Comparison of ENCODE assay signal across 21 mouse cellular contexts in the genomic region with DNA sequence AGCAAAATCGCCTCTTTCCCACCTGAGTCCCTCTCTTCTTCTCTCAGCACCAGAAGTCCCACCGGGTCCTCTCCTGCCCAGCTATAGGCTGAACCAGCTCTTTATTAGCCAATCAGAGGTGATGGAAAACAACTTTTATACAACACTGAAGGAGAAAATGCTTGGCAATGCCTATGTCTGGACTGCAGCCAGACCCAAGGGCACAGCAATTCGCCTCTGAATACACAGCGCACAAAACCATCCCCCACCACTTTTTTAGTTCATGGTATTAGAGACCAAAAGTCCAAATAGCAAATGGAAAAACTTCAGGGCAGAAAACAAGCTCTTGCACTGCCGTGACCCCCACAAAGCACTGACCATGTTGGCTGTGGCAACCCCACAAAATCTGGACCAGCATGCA. TPM values are rescaled to one million over a fixed set of nuclear protein-coding genes. Genes with fewer than 3 reads are reported as not detected.
DNase-seq lines count a peak whose midpoint lies in the region; ATAC-seq and TF ChIP-seq lines count a peak whose summit lies in the region.
"Had no signal": no experiment of that assay in that cellular context is flagged by ENCODE, and none has a peak within 500 bp of the region (broad histone marks: within the 10 kb centered on the region; RNA-seq: fewer than 3 reads in every experiment).

No protein-coding gene starts in this region.

- ATAC-seq in cerebellum, adult (ENCODE audit: insufficient number of reproducible peaks, low FRiP score, low TSS enrichment): no peak
- ATAC-seq in midbrain, embryonic 14.5 days (ENCODE audit: low FRiP score, low TSS enrichment): no peak
- ATAC-seq: activated CD4-positive, CD25-positive, alpha-beta regulatory T cell, adult 4 months; forebrain, embryonic 13.5 days had no signal

- 90% methylated on average over 5 of the region's 5 CpGs for WGBS in midbrain, embryonic 14.5 days
- whole genome bisulfite sequencing in midbrain, embryonic 10.5 days: 91% methylated on average over 5 of the region's 5 CpGs

- no peak overlapping the region for H3K27ac ChIP-seq in midbrain, embryonic 14.5 days (replicated peaks; ENCODE audit: low read depth, low read length)
- no peak overlapping the region for H3K27ac ChIP-seq in midbrain, embryonic 10.5 days (replicated peaks)
- no peak overlapping the region for H3K27ac ChIP-seq in layer of hippocampus, adult 2 months
- H3K27ac ChIP-seq: forebrain, embryonic 13.5 days; heart, embryonic 15.5 days; left cerebral cortex, adult 2 months; limb, embryonic 13.5 days; midbrain, embryonic 12.5 days; stomach, postnatal 0 days had no signal

- H3K36me3 ChIP-seq in midbrain, embryonic 14.5 days (ENCODE audit: control insufficient read depth, insufficient read depth, low read length): no peaks in the 10 kb centered on the region
- H3K36me3 ChIP-seq in midbrain, embryonic 10.5 days: no peaks in the 10 kb centered on the region
- H3K36me3 ChIP-seq: heart, embryonic 15.5 days; limb, embryonic 13.5 days; midbrain, embryonic 12.5 days had no signal

- no peak overlapping the region for H3K9ac ChIP-seq in midbrain, embryonic 14.5 days (replicated peaks; ENCODE audit: low read length)
- H3K9ac ChIP-seq: forebrain, embryonic 13.5 days; heart, embryonic 15.5 days; limb, embryonic 13.5 days; midbrain, embryonic 12.5 days had no signal

- intact Hi-C loops in heart, postnatal 14 days (cut with DNase I): no loop called here

- DNase-seq in cerebellum, postnatal 25 days: peak; percentile 13 to 31
- peak; percentile 30 to 43 for DNase-seq in heart, postnatal 14 days
- DNase-seq in heart, adult 9 months (ENCODE audit: low spot score in 2 of 2): no peak
- DNase-seq in midbrain, embryonic 14.5 days: peak; percentile 16
- no peak for DNase-seq in midbrain, embryonic 10.5 days (ENCODE audit: low spot score)
- DNase-seq in layer of hippocampus, adult 2 months (ENCODE audit: low spot score in 2 of 2): no peak
- DNase-seq: cerebellum, adult 11 months; embryo, embryonic 11 days; gastrocnemius, postnatal 10 days; lung, adult 2 months; lung, postnatal 4 days; right cerebral cortex, postnatal 14 days; thymus, postnatal 25 days had no signal

- TF ChIP-seq CTCF in layer of hippocampus, adult 2 months (conservative IDR thresholded peaks at IDR 0.05): no peak

- H3K27me3 ChIP-seq in midbrain, embryonic 14.5 days (ENCODE audit: control insufficient read depth, insufficient read depth, low read length): no peaks in the 10 kb centered on the region
- no peaks in the 10 kb centered on the region; the same call in 1 of the 2 replicates for H3K27me3 ChIP-seq in midbrain, embryonic 10.5 days (ENCODE audit: low read depth, poor library complexity, severe bottlenecking)
- H3K27me3 ChIP-seq: forebrain, embryonic 13.5 days; heart, embryonic 15.5 days; midbrain, embryonic 12.5 days had no signal

- no peak overlapping the region for H3K4me2 ChIP-seq in midbrain, embryonic 14.5 days (ENCODE audit: low read length)
- H3K4me2 ChIP-seq: forebrain, embryonic 13.5 days; heart, embryonic 15.5 days; limb, embryonic 13.5 days; midbrain, embryonic 12.5 days had no signal

- H3K4me3 ChIP-seq in midbrain, embryonic 14.5 days (replicated peaks; ENCODE audit: low read depth, low read length): no peak overlapping the region
- H3K4me3 ChIP-seq in midbrain, embryonic 10.5 days: no peak overlapping the region
- H3K4me3 ChIP-seq in layer of hippocampus, adult 2 months: no peak overlapping the region
- H3K4me3 ChIP-seq: forebrain, embryonic 13.5 days; heart, embryonic 15.5 days; left cerebral cortex, adult 2 months; limb, embryonic 13.5 days; midbrain, embryonic 12.5 days had no signal

- peaks cover 11% of the 10 kb centered on the region; the same call in 1 of the 2 replicates for H3K4me1 ChIP-seq in midbrain, embryonic 14.5 days (ENCODE audit: control insufficient read depth, insufficient read depth, low read length)
- peaks cover 26% of the 10 kb centered on the region for H3K4me1 ChIP-seq in midbrain, embryonic 10.5 days

- no peaks in the 10 kb centered on the region for H3K9me3 ChIP-seq in midbrain, embryonic 14.5 days (ENCODE audit: control insufficient read depth, low read length)
- H3K9me3 ChIP-seq in midbrain, embryonic 10.5 days (replicated peaks): no peaks in the 10 kb centered on the region; the same call in 1 of the 2 replicates
- H3K9me3 ChIP-seq: forebrain, embryonic 13.5 days; heart, embryonic 15.5 days; limb, embryonic 13.5 days; midbrain, embryonic 12.5 days had no signal

RNA-seq across cellular contexts. Expression of a gene that starts 57.8 kb away (rescaled TPM):
- total RNA-seq in heart, postnatal 14 days (2021): 10 to 100 TPM; 65.7 to 75.7 TPM
- polyA plus RNA-seq in midbrain, embryonic 14.5 days (2014; fragmentation: Nextera tagmentation; extraction: Ambion mirVana): 5.6 and 5.9 TPM in 2 replicates
- polyA plus RNA-seq in midbrain, embryonic 10.5 days (2016; fragmentation: Nextera tagmentation; extraction: Ambion mirVana): 2.7 and 3.5 TPM in 2 replicates
- total RNA-seq in layer of hippocampus, adult 2 months (2021): 1 to 10 TPM; 4.9 TPM

Comparison
In these comparisons a context has a peak if more than half of its experiments do, and no peak if none do; other contexts are left out.
1. DNase-seq: peak in cerebellum, postnatal 25 days (2 of 2), heart, postnatal 14 days (2 of 2) and midbrain, embryonic 14.5 days (single experiment); none in heart, adult 9 months (0 of 2), midbrain, embryonic 10.5 days (single experiment) and layer of hippocampus, adult 2 months (0 of 2).
2. RNA of a gene that starts 57.8 kb away (total RNA-seq): 65.7 to 75.7 TPM in heart, postnatal 14 days; 4.9 TPM in layer of hippocampus, adult 2 months; every median in the first group is over 10 times any median in the second.